Mouse (Mus musculus): ENCODE measurements around the gene Ubac2. TPM values are rescaled to one million over a fixed set of nuclear protein-coding genes. Genes with fewer than 3 reads are reported as not detected.

Gene Ubac2
- polyA plus RNA-seq, 1 experiment from 2014 or later, result 47.0 TPM

GRCm38 (mm10) chr14:122017958-122018357 is 139.5 kb downstream of the Ubac2 start:
- WGBS, result 95% methylated on average over 2 of the region's 2 CpGs
- H3K4me2 ChIP-seq, result no peak overlapping the region
- H3K4me1 ChIP-seq, result no peaks in the 10 kb centered on the region
- no peak overlapping the region for H3K27ac ChIP-seq (replicated peaks)
- no peak overlapping the region for H3K9ac ChIP-seq (replicated peaks)
- H3K9me3 ChIP-seq (replicated peaks), result no peaks in the 10 kb centered on the region
- H3K4me3 ChIP-seq (replicated peaks), result no peak overlapping the region
- no peak for ATAC-seq (ENCODE audit: low FRiP score)
- peaks cover 20% of the 10 kb centered on the region for H3K36me3 ChIP-seq
- no peaks in the 10 kb centered on the region for H3K27me3 ChIP-seq (replicated peaks)

GRCm38 (mm10) chr14:122019389-122019788 is 141.0 kb downstream of the Ubac2 start:
- no peak for ATAC-seq (ENCODE audit: low FRiP score)
- no peaks in the 10 kb centered on the region for H3K27me3 ChIP-seq (replicated peaks)
- no peak overlapping the region for H3K27ac ChIP-seq (replicated peaks)
- 90% methylated on average over 2 of the region's 2 CpGs for WGBS
- no peaks in the 10 kb centered on the region for H3K9me3 ChIP-seq (replicated peaks)
- no peak overlapping the region for H3K4me2 ChIP-seq
- no peak overlapping the region for H3K4me3 ChIP-seq (replicated peaks)
- no peak overlapping the region for H3K9ac ChIP-seq (replicated peaks)
- peaks cover 17% of the 10 kb centered on the region for H3K36me3 ChIP-seq
- no peaks in the 10 kb centered on the region for H3K4me1 ChIP-seq

- H3K9ac ChIP-seq (replicated peaks), result no peak overlapping the region
- no peak overlapping the region for H3K4me2 ChIP-seq
- 94% methylated on average over 6 of the region's 6 CpGs for WGBS
- no peaks in the 10 kb centered on the region for H3K4me1 ChIP-seq
- peaks cover 17% of the 10 kb centered on the region for H3K36me3 ChIP-seq
- no peaks in the 10 kb centered on the region for H3K9me3 ChIP-seq (replicated peaks)
- no peak for ATAC-seq (ENCODE audit: low FRiP score)
- no peaks in the 10 kb centered on the region for H3K27me3 ChIP-seq (replicated peaks)
- H3K27ac ChIP-seq (replicated peaks), result no peak overlapping the region
- no peak overlapping the region for H3K4me3 ChIP-seq (replicated peaks)
These were observed 142.1 kb downstream of the Ubac2 start for GRCm38 (mm10) chr14:122020567-122020966.

- Histone ChIP-seq H3K36me3 (peaks cover 14% of the 10 kb centered on the region), H3K27ac (replicated peaks) (no peak overlapping the region), H3K4me1 (no peaks in the 10 kb centered on the region), H3K4me2 (no peak overlapping the region), H3K4me3 (replicated peaks) (no peak overlapping the region), H3K9me3 (replicated peaks) (no peaks in the 10 kb centered on the region), H3K9ac (replicated peaks) (no peak overlapping the region), H3K27me3 (replicated peaks) (no peaks in the 10 kb centered on the region)
- WGBS, result 82% methylated on average over 1 of the region's 1 CpGs
- no peak for ATAC-seq (ENCODE audit: low FRiP score)
These were observed 144.6 kb downstream of the Ubac2 start for GRCm38 (mm10) chr14:122023054-122023453.

GRCm38 (mm10) chr14:122023928-122024327 is 145.5 kb downstream of the Ubac2 start:
- Histone ChIP-seq H3K4me2 (no peak overlapping the region), H3K36me3 (peaks cover 14% of the 10 kb centered on the region), H3K4me1 (no peaks in the 10 kb centered on the region), H3K27me3 (replicated peaks) (no peaks in the 10 kb centered on the region), H3K4me3 (replicated peaks) (no peak overlapping the region), H3K27ac (replicated peaks) (no peak overlapping the region), H3K9me3 (replicated peaks) (no peaks in the 10 kb centered on the region), H3K9ac (replicated peaks) (no peak overlapping the region)
- no peak for ATAC-seq (ENCODE audit: low FRiP score)

- H3K9ac ChIP-seq (replicated peaks), result no peak overlapping the region
- H3K27me3 ChIP-seq (replicated peaks), result no peaks in the 10 kb centered on the region
- no peaks in the 10 kb centered on the region for H3K36me3 ChIP-seq
- H3K4me3 ChIP-seq (replicated peaks), result no peak overlapping the region
- no peak overlapping the region for H3K27ac ChIP-seq (replicated peaks)
- H3K9me3 ChIP-seq (replicated peaks), result no peaks in the 10 kb centered on the region
- WGBS, result 95% methylated on average over 11 of the region's 11 CpGs
- H3K4me1 ChIP-seq, result no peaks in the 10 kb centered on the region
- ATAC-seq (ENCODE audit: low FRiP score), result no peak
- H3K4me2 ChIP-seq, result no peak overlapping the region
These were observed 150.7 kb downstream of the Ubac2 start for GRCm38 (mm10) chr14:122028926-122029745.

GRCm38 (mm10) chr14:122029851-122030250 is 151.4 kb downstream of the Ubac2 start:
- Histone ChIP-seq H3K36me3 (no peaks in the 10 kb centered on the region), H3K4me2 (no peak overlapping the region), H3K27me3 (replicated peaks) (no peaks in the 10 kb centered on the region), H3K9me3 (replicated peaks) (no peaks in the 10 kb centered on the region), H3K4me1 (no peaks in the 10 kb centered on the region), H3K9ac (replicated peaks) (no peak overlapping the region), H3K27ac (replicated peaks) (no peak overlapping the region), H3K4me3 (replicated peaks) (no peak overlapping the region)
- no peak for ATAC-seq (ENCODE audit: low FRiP score)
- WGBS, result 91% methylated on average over 4 of the region's 4 CpGs

GRCm38 (mm10) chr14:122032045-122032444 is 153.6 kb downstream of the Ubac2 start:
- Histone ChIP-seq H3K27me3 (replicated peaks) (no peaks in the 10 kb centered on the region), H3K9me3 (replicated peaks) (no peaks in the 10 kb centered on the region), H3K9ac (replicated peaks) (no peak overlapping the region), H3K4me1 (no peaks in the 10 kb centered on the region), H3K36me3 (no peaks in the 10 kb centered on the region), H3K4me2 (no peak overlapping the region), H3K4me3 (replicated peaks) (no peak overlapping the region), H3K27ac (replicated peaks) (no peak overlapping the region)
- WGBS, result 91% methylated on average over 2 of the region's 2 CpGs
- no peak for ATAC-seq (ENCODE audit: low FRiP score)

- Histone ChIP-seq H3K27me3 (replicated peaks) (no peaks in the 10 kb centered on the region), H3K4me2 (no peak within 1 kb of the TSS), H3K9me3 (replicated peaks) (no peaks in the 10 kb centered on the region), H3K4me3 (replicated peaks) (no peak within 1 kb of the TSS), H3K27ac (replicated peaks) (no peak within 1 kb of the TSS), H3K9ac (replicated peaks) (no peak within 1 kb of the TSS), H3K36me3 (no peaks in the 10 kb centered on the region), H3K4me1 (no peaks in the 10 kb centered on the region)
- no peak for ATAC-seq (ENCODE audit: low FRiP score)
- 95% methylated on average over 13 of the region's 13 CpGs for WGBS
These were observed 156.0 kb downstream of the Ubac2 start, which contains the start of gene Timm8a2 for GRCm38 (mm10) chr14:122034451-122034850. Gene Timm8a2 (plus strand): TSS chr14:122034674.

GRCm38 (mm10) chr14:122035181-122035580 is 156.8 kb downstream of the Ubac2 start:
- Histone ChIP-seq H3K4me2 (no peak overlapping the region), H3K4me1 (no peaks in the 10 kb centered on the region), H3K4me3 (replicated peaks) (no peak overlapping the region), H3K27ac (replicated peaks) (no peak overlapping the region), H3K36me3 (no peaks in the 10 kb centered on the region), H3K9me3 (replicated peaks) (no peaks in the 10 kb centered on the region), H3K9ac (replicated peaks) (no peak overlapping the region), H3K27me3 (replicated peaks) (no peaks in the 10 kb centered on the region)
- ATAC-seq (ENCODE audit: low FRiP score), result no peak
- 97% methylated on average over 1 of the region's 1 CpGs for WGBS

- Histone ChIP-seq H3K27ac (replicated peaks) (no peak overlapping the region), H3K4me1 (no peaks in the 10 kb centered on the region), H3K27me3 (replicated peaks) (no peaks in the 10 kb centered on the region), H3K36me3 (no peaks in the 10 kb centered on the region), H3K4me3 (replicated peaks) (no peak overlapping the region), H3K9me3 (replicated peaks) (no peaks in the 10 kb centered on the region), H3K4me2 (no peak overlapping the region), H3K9ac (replicated peaks) (no peak overlapping the region)
- ATAC-seq (ENCODE audit: low FRiP score), result no peak
- WGBS, result 98% methylated on average over 2 of the region's 2 CpGs
These were observed 157.4 kb downstream of the Ubac2 start for GRCm38 (mm10) chr14:122035860-122036259.

GRCm38 (mm10) chr14:122038874-122039647 is 160.6 kb downstream of the Ubac2 start:
- no peak overlapping the region for H3K9ac ChIP-seq (replicated peaks)
- H3K36me3 ChIP-seq, result no peaks in the 10 kb centered on the region
- H3K9me3 ChIP-seq (replicated peaks), result no peaks in the 10 kb centered on the region
- no peak for ATAC-seq (ENCODE audit: low FRiP score)
- no peak overlapping the region for H3K27ac ChIP-seq (replicated peaks)
- no peaks in the 10 kb centered on the region for H3K27me3 ChIP-seq (replicated peaks)
- no peak overlapping the region for H3K4me2 ChIP-seq
- 85% methylated on average over 13 of the region's 13 CpGs for WGBS
- H3K4me3 ChIP-seq (replicated peaks), result no peak overlapping the region
- H3K4me1 ChIP-seq, result no peaks in the 10 kb centered on the region
